Mouse (Mus musculus): ENCODE measurements around the gene Lmod1. TPM values are rescaled to one million over a fixed set of nuclear protein-coding genes. Genes with fewer than 3 reads are reported as not detected.

Lmod1 gene
- polyA plus RNA-seq (2016; fragmentation: Nextera tagmentation; extraction: Ambion mirVana): 0.46 and 0.62 TPM in 2 replicates

DNA sequence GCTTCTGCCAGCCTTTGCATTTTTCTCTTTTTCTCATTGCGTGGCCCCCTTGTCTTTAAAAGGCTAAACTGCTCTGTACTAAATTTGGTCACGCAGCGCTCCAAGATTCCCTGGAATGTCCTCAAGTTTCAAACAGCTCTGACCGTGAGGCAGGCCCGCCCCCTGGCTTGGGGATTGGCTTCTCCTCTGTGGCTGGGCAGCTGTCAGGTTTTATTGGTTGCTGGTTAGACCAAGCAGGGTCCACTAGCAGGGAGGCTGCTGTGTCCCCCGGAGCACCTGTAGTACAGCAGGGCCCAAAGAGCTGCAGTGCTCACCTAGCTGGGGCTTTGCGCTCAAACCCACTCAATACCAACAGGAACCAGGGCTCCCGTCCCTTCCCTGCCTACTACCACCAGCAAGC lies at the start of gene Lmod1:
TSS of gene Lmod1 (plus strand) at position 237 of the 400 bp plus-strand sequence.
- peak; percentile 64 for DNase-seq (ENCODE audit: low spot score)
- WGBS: 13% methylated on average over 8 of the region's 8 CpGs
- Histone ChIP-seq H3K36me3 (no peaks in the 10 kb centered on the region), H3K27ac (replicated peaks) (no peak within 1 kb of the TSS; the same call in 1 of the 2 replicates), H3K4me1 (peaks cover 11% of the 10 kb centered on the region), H3K4me3 (no peak within 1 kb of the TSS), H3K9me3 (replicated peaks) (no peaks in the 10 kb centered on the region), H3K27me3 (ENCODE audit: low read depth, poor library complexity, severe bottlenecking) (peaks cover 16% of the 10 kb centered on the region; the same call in 1 of the 2 replicates)

DNA sequence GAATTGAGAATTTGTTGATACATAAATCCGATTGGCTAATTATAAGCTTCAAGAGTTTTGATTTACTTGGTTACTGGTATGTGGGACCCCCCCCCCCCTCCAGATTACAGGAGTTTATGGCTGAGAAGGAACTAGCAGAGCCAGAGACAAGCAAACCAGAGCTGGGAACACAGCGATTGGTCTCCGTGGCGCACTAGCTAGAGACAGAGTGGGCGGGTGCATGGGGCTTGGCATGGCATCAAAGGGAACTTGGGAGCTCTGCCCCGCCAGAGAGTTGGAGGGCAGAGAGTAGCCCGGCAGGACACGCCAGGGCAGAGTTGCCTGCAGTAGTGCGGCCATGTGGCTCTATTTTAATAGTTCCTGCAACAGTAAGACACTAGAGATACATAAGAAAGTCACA lies 44.0 kb upstream of the Lmod1 start:
- DNase-seq (ENCODE audit: low spot score): no peak
- H3K36me3 ChIP-seq: peaks cover 45% of the 10 kb centered on the region
- 93% methylated on average over 9 of the region's 9 CpGs for WGBS

DNA sequence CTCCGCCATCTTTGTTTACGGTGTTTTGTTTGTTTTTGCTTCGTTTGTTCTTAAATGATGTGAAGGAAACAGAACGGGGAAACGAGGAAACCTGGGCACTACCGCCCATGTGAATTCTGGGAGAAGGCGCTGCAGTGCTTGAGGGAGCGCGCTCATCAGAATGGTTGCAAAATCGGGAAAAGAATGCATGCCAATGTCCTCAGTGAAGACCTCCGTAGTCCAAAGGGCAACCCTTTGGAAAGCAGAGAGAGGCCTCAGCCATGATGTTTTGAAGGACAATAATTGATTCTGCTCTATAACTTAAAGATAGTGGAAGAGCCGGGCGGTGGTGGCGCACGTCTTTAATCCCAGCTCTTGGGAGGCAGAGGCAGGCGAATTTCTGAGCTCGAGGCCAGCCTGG lies 42.8 kb upstream of the Lmod1 start:
- DNase-seq (ENCODE audit: low spot score): no peak
- Histone ChIP-seq H3K27me3 (ENCODE audit: low read depth, poor library complexity, severe bottlenecking) (no peaks in the 10 kb centered on the region), H3K9me3 (replicated peaks) (no peaks in the 10 kb centered on the region), H3K36me3 (peaks cover 34% of the 10 kb centered on the region), H3K4me1 (peaks cover 26% of the 10 kb centered on the region), H3K27ac (replicated peaks) (no peak overlapping the region), H3K4me3 (no peak overlapping the region)
- 97% methylated on average over 17 of the region's 17 CpGs for WGBS

More for the DNA sequence above, 44.0 kb upstream of the Lmod1 start:
- H3K4me3 ChIP-seq: no peak overlapping the region
- no peak overlapping the region for H3K27ac ChIP-seq (replicated peaks)
- no peaks in the 10 kb centered on the region for H3K27me3 ChIP-seq (ENCODE audit: low read depth, poor library complexity, severe bottlenecking)
- H3K9me3 ChIP-seq (replicated peaks): no peaks in the 10 kb centered on the region
- H3K4me1 ChIP-seq: peaks cover 26% of the 10 kb centered on the region

DNA sequence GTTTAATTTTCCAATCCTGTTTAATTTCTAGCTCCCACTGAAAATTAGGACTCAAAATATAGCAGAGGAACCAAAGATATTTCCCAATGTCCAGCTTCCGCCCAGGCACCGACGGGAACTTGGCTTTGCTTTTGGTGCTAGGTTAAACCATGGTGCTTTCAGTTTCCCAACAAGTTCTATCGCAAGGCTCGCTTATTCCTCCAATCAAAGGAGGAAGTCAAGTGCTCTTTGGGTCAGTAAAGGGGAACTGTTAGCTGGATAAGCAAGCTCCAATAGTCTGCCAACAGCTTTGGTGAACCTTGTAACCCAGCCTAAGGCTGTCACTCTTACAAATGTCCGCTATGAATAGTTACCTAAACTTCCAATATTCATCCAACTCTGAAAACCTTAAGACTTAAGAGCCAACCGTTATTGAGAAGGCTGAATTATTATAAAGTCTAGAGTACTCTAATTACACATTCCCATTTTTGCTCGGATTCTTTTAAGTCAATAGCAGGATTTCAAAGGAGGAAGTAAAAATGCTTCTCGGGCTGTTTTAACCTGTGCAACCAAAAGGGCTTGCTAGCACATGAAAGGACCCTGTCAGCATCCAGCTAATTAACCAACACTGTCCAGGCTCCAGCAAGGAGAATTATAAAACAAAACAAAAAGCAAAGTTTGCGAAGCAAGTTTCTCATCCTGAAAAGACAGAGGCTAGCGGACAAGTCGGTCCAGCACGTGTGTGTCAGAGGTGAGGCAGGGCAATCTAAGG lies 41.9 kb upstream of the Lmod1 start:
- H3K4me1 ChIP-seq: peaks cover 26% of the 10 kb centered on the region
- H3K4me3 ChIP-seq: peak overlapping the region; percentile 88
- H3K27me3 ChIP-seq (ENCODE audit: low read depth, poor library complexity, severe bottlenecking): no peaks in the 10 kb centered on the region
- DNase-seq (ENCODE audit: low spot score): no peak
- H3K27ac ChIP-seq (replicated peaks): peak overlapping the region; percentile 94
- H3K36me3 ChIP-seq: peaks cover 26% of the 10 kb centered on the region
- H3K9me3 ChIP-seq (replicated peaks): no peaks in the 10 kb centered on the region
- WGBS: 44% methylated on average over 13 of the region's 13 CpGs

DNA sequence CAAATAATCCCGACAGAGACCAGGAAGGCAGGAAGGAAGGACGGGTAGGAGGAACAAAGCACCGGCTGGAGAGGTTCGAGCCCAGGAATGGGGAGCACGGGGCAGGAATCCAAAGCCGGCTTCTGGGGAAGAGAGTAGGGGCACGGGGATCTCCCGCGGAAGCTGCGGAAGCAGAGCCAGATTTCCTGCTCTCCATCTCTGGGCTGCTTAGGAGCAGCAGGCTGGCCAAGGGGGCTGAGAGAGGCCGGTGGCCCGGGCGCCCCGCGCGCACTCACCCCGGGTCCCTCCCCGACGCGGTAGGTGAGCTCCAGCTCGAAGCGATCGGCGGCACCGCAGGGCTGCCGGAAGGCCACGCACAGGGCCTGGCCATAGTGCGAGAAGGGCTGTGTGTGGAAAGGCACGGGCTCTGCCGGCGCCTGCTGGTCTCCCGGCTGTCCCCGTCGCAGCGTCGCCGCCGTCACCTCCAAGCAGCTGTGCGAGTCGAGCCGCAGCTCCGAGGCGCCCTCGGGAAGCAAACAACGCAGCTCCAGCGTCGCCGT lies 41.3 kb upstream of the Lmod1 start:
- DNase-seq (ENCODE audit: low spot score): no peak
- H3K9me3 ChIP-seq (replicated peaks): no peaks in the 10 kb centered on the region
- H3K4me1 ChIP-seq: peaks cover 26% of the 10 kb centered on the region
- peak overlapping the region; percentile 94 for H3K27ac ChIP-seq (replicated peaks)
- H3K36me3 ChIP-seq: peaks cover 19% of the 10 kb centered on the region
- H3K4me3 ChIP-seq: peak overlapping the region; percentile 88
- WGBS: under 1% methylated on average over 48 of the region's 48 CpGs
- no peaks in the 10 kb centered on the region for H3K27me3 ChIP-seq (ENCODE audit: low read depth, poor library complexity, severe bottlenecking)

DNA sequence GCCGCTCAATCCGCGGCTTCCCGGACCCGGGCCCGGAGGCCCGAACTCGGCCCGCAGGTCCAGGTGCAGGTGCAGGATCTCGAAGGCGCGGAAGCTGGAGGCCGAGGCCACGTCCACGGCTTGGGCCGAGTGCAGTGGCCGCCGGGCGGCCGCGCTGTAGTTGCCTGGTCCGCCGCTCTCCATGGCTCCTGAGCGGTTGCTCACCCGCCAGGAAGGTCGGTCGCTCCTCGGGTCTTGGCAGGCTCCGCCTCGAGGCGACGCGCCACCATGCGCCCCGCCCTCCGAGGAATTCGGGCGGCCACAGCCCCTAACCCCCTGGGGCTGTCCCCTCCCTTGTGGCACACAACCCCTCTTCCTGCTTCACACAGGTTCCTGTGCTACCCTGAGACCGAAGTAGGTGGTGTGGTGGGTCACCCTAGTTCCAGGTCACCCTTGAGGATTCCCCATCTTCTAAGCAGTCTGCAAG lies 40.7 kb upstream of the Lmod1 start, which contains the start of gene Rnpep:
TSS of gene Rnpep (minus strand) at position 259 of the 466 bp plus-strand sequence.
- WGBS: under 1% methylated on average over 39 of the region's 39 CpGs
- Histone ChIP-seq H3K36me3 (peaks cover 15% of the 10 kb centered on the region; the same call in 1 of the 2 replicates), H3K27me3 (ENCODE audit: low read depth, poor library complexity, severe bottlenecking) (no peaks in the 10 kb centered on the region), H3K4me1 (peaks cover 26% of the 10 kb centered on the region), H3K4me3 (peak within 1 kb of the TSS; percentile 88), H3K27ac (replicated peaks) (peak within 1 kb of the TSS; percentile 94), H3K9me3 (replicated peaks) (no peaks in the 10 kb centered on the region)
- DNase-seq (ENCODE audit: low spot score): peak; percentile 84

DNA sequence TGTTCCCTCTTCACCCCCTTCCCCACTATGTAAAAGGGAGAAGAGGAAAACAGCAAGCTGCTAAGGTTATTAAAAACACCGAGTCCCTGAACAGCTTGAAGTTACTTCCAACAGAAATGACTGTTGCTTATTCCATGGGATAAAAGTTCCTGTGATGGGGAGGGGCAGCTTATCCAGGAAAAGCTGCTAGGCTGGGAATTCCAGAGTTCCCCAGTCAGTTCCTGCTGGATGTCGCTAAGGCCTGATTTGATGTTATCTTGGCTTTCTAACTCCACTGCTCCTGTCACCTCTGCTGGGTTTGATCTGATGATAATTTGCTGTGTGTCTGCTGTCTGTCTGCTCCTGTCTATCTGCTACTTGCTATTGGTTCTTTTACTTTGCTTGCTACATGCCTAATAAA lies 38.3 kb upstream of the Lmod1 start:
- 83% methylated on average over 2 of the region's 2 CpGs for WGBS
- H3K9me3 ChIP-seq (replicated peaks): no peaks in the 10 kb centered on the region

DNA sequence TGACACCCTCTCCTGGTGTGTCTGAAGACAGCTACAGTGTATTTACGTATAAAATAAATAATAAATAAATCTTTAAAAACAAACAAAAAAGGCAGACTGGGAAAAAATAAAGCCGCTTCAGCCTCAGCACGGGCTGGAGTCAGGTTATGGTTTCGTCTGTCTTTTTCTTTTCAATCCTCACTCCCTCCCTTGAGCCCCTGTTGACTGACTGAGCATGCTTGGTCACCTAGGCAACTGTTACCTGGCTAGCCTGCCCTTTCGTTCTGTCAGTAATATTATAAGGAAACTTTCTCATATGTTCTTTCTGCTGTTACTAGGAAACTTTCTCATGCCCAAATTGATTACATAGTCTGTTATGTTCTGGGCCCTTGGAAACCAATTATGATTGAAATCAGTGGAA lies 33.7 kb upstream of the Lmod1 start:
- no peaks in the 10 kb centered on the region for H3K9me3 ChIP-seq (replicated peaks)
- H3K27me3 ChIP-seq (ENCODE audit: low read depth, poor library complexity, severe bottlenecking): no peaks in the 10 kb centered on the region
- peaks cover 36% of the 10 kb centered on the region for H3K36me3 ChIP-seq
- DNase-seq (ENCODE audit: low spot score): no peak
- H3K27ac ChIP-seq (replicated peaks): no peak overlapping the region
- 89% methylated on average over 5 of the region's 5 CpGs for WGBS
- H3K4me3 ChIP-seq: no peak overlapping the region
- H3K4me1 ChIP-seq: no peaks in the 10 kb centered on the region

More for the DNA sequence above, 38.3 kb upstream of the Lmod1 start:
- peaks cover 23% of the 10 kb centered on the region for H3K4me1 ChIP-seq
- H3K4me3 ChIP-seq: no peak overlapping the region
- no peak for DNase-seq (ENCODE audit: low spot score)
- H3K36me3 ChIP-seq: peaks cover 7% of the 10 kb centered on the region; the same call in 1 of the 2 replicates
- no peaks in the 10 kb centered on the region for H3K27me3 ChIP-seq (ENCODE audit: low read depth, poor library complexity, severe bottlenecking)
- H3K27ac ChIP-seq (replicated peaks): no peak overlapping the region

DNA sequence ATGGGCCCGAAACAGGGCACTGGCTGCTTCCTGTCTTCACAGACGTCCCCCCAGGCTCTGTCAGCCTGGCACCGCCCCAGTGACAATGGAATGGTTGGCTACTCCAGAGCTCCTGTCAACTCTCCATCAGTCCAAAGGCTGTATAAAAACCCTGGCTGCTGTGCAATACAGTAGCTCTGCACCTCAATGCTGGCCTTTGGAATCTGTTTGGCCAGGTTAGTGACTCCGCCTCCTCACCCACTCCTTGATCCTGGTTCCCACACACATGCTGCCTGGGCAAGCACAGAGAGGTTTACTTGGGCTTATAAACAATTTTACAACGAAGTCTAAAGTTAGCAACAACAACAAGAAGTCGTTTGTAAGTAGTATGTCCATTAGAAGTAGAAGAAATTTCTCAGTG lies 13.3 kb upstream of the Lmod1 start:
- WGBS: 84% methylated on average over 6 of the region's 6 CpGs
- Histone ChIP-seq H3K27ac (replicated peaks) (no peak overlapping the region), H3K4me3 (no peak overlapping the region)

DNA sequence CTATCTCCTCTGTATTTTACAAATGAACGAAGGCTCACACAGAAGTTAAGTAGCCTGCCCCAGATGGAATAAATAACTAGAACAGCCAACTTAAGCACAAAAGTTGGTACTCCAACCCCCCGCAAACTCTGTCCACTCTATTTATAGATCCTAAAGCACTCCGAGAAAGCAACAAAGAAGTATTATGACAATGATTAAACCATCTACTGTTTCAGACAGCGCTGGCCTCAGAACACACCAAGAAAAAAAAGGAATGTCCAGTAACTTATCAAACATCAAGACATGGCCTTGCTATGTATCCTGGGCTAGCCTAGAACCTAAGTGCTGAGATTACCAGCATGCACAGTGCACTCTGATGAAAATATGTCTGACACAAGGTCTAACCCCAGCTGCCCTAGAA lies 12.4 kb upstream of the Lmod1 start:
- no peak for DNase-seq (ENCODE audit: low spot score)
- H3K36me3 ChIP-seq: peaks cover 37% of the 10 kb centered on the region
- H3K4me1 ChIP-seq: peaks cover 20% of the 10 kb centered on the region
- no peaks in the 10 kb centered on the region for H3K27me3 ChIP-seq (ENCODE audit: low read depth, poor library complexity, severe bottlenecking)
- H3K4me3 ChIP-seq: peak overlapping the region; percentile 94
- WGBS: 91% methylated on average over 4 of the region's 4 CpGs
- no peaks in the 10 kb centered on the region for H3K9me3 ChIP-seq (replicated peaks)
- no peak overlapping the region for H3K27ac ChIP-seq (replicated peaks)

More for the DNA sequence above, 13.3 kb upstream of the Lmod1 start:
- H3K4me1 ChIP-seq: peaks cover 20% of the 10 kb centered on the region
- no peaks in the 10 kb centered on the region for H3K27me3 ChIP-seq (ENCODE audit: low read depth, poor library complexity, severe bottlenecking)
- no peaks in the 10 kb centered on the region for H3K9me3 ChIP-seq (replicated peaks)
- H3K36me3 ChIP-seq: peaks cover 45% of the 10 kb centered on the region
- no peak for DNase-seq (ENCODE audit: low spot score)

DNA sequence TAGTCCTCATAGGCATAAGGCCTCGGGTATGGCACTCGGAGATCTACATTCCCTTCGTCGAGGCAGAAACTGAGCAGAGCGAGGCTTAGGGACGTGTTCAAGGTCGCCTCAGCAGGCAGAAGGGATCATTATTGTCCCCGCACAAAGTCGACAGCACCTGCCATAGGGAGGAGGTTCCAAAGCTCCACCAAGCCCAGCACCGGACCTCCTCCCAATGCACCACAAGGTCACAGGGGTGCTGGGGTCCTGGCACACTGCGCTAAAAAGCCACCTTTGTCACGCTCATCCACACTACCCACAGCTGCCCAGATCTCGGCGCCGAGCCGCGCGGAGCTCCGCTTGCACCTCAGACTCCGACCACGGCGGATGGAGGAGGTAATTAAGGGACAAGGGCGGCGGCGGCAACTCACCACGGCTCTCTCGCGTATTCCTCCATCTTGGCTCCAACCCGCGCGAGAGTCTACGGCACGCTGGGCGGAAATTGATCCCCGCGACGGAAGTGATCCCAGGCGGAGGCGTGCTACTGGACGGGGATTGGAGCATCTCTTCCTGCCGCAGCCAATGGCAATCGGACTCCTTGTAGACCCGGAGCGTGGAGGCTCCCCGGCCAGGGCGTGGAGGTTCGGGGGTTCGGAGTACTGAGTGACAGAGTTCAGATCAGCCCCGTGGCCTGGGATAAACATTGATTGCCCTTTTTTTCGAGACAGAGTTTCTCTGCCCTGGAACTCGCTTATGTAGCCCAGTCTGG lies 11.1 kb upstream of the Lmod1 start, which contains the start of gene Timm17a:
TSS of gene Timm17a (minus strand) at position 495 of the 748 bp plus-strand sequence.
- Histone ChIP-seq H3K4me1 (peaks cover 20% of the 10 kb centered on the region), H3K27me3 (ENCODE audit: low read depth, poor library complexity, severe bottlenecking) (no peaks in the 10 kb centered on the region), H3K27ac (replicated peaks) (peak within 1 kb of the TSS; percentile 97), H3K9me3 (replicated peaks) (no peaks in the 10 kb centered on the region), H3K36me3 (peaks cover 24% of the 10 kb centered on the region), H3K4me3 (peak within 1 kb of the TSS; percentile 94)
- under 1% methylated on average over 51 of the region's 51 CpGs for WGBS
- DNase-seq (ENCODE audit: low spot score): peak; percentile 96

DNA sequence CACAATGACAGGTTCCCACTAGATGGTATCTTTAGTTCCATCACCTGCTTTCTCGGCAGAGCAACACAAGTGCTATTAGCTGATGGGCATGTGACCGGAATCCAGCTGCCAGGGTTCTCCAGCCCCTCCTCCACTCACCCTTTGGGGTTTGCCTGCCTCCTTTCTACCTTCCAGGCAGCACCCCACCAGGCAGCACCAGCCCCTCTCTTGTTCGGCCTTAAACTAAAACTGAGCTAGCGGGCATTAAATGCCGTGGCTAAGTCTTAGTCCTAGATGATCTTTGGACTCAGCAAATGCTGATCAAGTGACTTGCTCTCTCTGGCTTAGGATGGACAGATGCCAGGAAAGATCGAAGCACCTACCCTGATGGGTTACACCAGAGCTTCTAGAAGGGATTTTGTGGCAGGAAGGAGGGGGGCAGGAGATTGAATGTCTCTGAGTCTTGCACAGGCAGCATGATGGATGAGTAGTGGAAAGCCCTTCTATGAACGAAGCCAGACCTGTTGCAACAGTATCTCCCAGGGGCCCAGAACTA lies 1.2 kb upstream of the Lmod1 start:
- H3K36me3 ChIP-seq: no peaks in the 10 kb centered on the region
- peaks cover 16% of the 10 kb centered on the region; the same call in 1 of the 2 replicates for H3K27me3 ChIP-seq (ENCODE audit: low read depth, poor library complexity, severe bottlenecking)
- 85% methylated on average over 7 of the region's 7 CpGs for WGBS
- DNase-seq (ENCODE audit: low spot score): no peak
- H3K9me3 ChIP-seq (replicated peaks): no peaks in the 10 kb centered on the region
- no peak overlapping the region for H3K4me3 ChIP-seq
- H3K27ac ChIP-seq (replicated peaks): no peak overlapping the region
- peaks cover 11% of the 10 kb centered on the region for H3K4me1 ChIP-seq

Measured in midbrain, embryonic 10.5 days (tissue).